In genomic region chr10:87309601-87310062, GRCm38 (mm10) we compare ENCODE assay signal across 19 mouse cellular contexts.
DNase-seq lines count a peak whose midpoint lies in the region; ATAC-seq and TF ChIP-seq lines count a peak whose summit lies in the region.
"Had no signal": no experiment of that assay in that cellular context is flagged by ENCODE, and none has a peak within 500 bp of the region (broad histone marks: within the 10 kb centered on the region; RNA-seq: fewer than 3 reads in every experiment).

No protein-coding gene starts in this region.

- H3K27me3 ChIP-seq in heart, embryonic 11.5 days (ENCODE audit: control insufficient read depth, insufficient read depth, low read length) = no peaks in the 10 kb centered on the region
- H3K27me3 ChIP-seq in hindbrain, embryonic 11.5 days (ENCODE audit: control insufficient read depth, insufficient read depth, low read length) = no peaks in the 10 kb centered on the region
- H3K27me3 ChIP-seq in midbrain, embryonic 11.5 days (ENCODE audit: control insufficient read depth, insufficient read depth, low read length) = no peaks in the 10 kb centered on the region
- H3K27me3 ChIP-seq in heart, embryonic 12.5 days (replicated peaks) = no peaks in the 10 kb centered on the region
- H3K27me3 ChIP-seq in thymus, adult 2 months (ENCODE audit: control insufficient read depth, insufficient read depth, low read length) = no peaks in the 10 kb centered on the region
- H3K27me3 ChIP-seq: CH12.LX; liver, embryonic 12.5 days; lung, embryonic 15.5 days had no signal

- H3K4me3 ChIP-seq in heart, embryonic 11.5 days (ENCODE audit: low read depth, low read length) = no peak overlapping the region
- H3K4me3 ChIP-seq in hindbrain, embryonic 11.5 days (ENCODE audit: low read depth, low read length) = no peak overlapping the region
- H3K4me3 ChIP-seq in midbrain, embryonic 11.5 days (ENCODE audit: low read depth, low read length) = no peak overlapping the region
- H3K4me3 ChIP-seq in heart, embryonic 12.5 days = no peak overlapping the region
- H3K4me3 ChIP-seq in thymus, adult 2 months (ENCODE audit: control insufficient read depth, insufficient read depth, low read length) = no peak overlapping the region
- H3K4me3 ChIP-seq: erythroblast, embryonic 14.5 days; liver, embryonic 12.5 days; lung, embryonic 15.5 days; myocyte had no signal

- ATAC-seq in heart, embryonic 11.5 days (replicated peaks; ENCODE audit: insufficient number of reproducible peaks, low FRiP score, low TSS enrichment) = no peak
- ATAC-seq in hindbrain, embryonic 11.5 days (ENCODE audit: low FRiP score) = peak; percentile 76; the same call in 1 of the 2 replicates
- peak; percentile 78 for ATAC-seq in midbrain, embryonic 11.5 days (ENCODE audit: low FRiP score)
- ATAC-seq in heart, embryonic 12.5 days (ENCODE audit: insufficient number of reproducible peaks, low FRiP score) = no peak
- ATAC-seq: liver, embryonic 12.5 days had no signal

- H3K4me1 ChIP-seq in heart, embryonic 11.5 days (ENCODE audit: control insufficient read depth, insufficient read depth, low read length) = no peaks in the 10 kb centered on the region
- no peaks in the 10 kb centered on the region for H3K4me1 ChIP-seq in hindbrain, embryonic 11.5 days (replicated peaks; ENCODE audit: control insufficient read depth, insufficient read depth, low read length)
- H3K4me1 ChIP-seq in midbrain, embryonic 11.5 days (ENCODE audit: control insufficient read depth, insufficient read depth, low read length) = peaks cover 9% of the 10 kb centered on the region; the same call in 1 of the 2 replicates
- no peaks in the 10 kb centered on the region for H3K4me1 ChIP-seq in heart, embryonic 12.5 days (replicated peaks)
- H3K4me1 ChIP-seq in thymus, adult 2 months (replicated peaks; ENCODE audit: control insufficient read depth, insufficient read depth, low read length) = no peaks in the 10 kb centered on the region
- H3K4me1 ChIP-seq: liver, embryonic 12.5 days; lung, embryonic 15.5 days had no signal

- no peaks in the 10 kb centered on the region for H3K36me3 ChIP-seq in heart, embryonic 11.5 days (ENCODE audit: control insufficient read depth, insufficient read depth, low read length)
- no peaks in the 10 kb centered on the region for H3K36me3 ChIP-seq in hindbrain, embryonic 11.5 days (ENCODE audit: control insufficient read depth, insufficient read depth, low read length)
- H3K36me3 ChIP-seq in midbrain, embryonic 11.5 days (ENCODE audit: control insufficient read depth, insufficient read depth, low read length) = no peaks in the 10 kb centered on the region
- no peaks in the 10 kb centered on the region for H3K36me3 ChIP-seq in heart, embryonic 12.5 days
- no peaks in the 10 kb centered on the region for H3K36me3 ChIP-seq in thymus, adult 2 months (ENCODE audit: control insufficient read depth, insufficient read depth, low read length)
- H3K36me3 ChIP-seq: liver, embryonic 12.5 days; lung, embryonic 15.5 days had no signal

- WGBS in heart, embryonic 11.5 days (ENCODE audit: insufficient replicate concordance) = 71% methylated on average over 10 of the region's 10 CpGs
- 26% methylated on average over 10 of the region's 10 CpGs for WGBS in hindbrain, embryonic 11.5 days
- 16% methylated on average over 10 of the region's 10 CpGs for WGBS in midbrain, embryonic 11.5 days
- 79% methylated on average over 10 of the region's 10 CpGs for WGBS in heart, embryonic 12.5 days
- 88% methylated on average over 10 of the region's 10 CpGs for WGBS in thymus, adult 2 months

- TF ChIP-seq CTCF in thymus, adult 2 months (IDR thresholded peaks at IDR 0.05; ENCODE audit: borderline replicate concordance, control insufficient read depth, extremely low read depth, insufficient read depth, low read length, poor library complexity) = no peak

- H3K4me2 ChIP-seq in heart, embryonic 11.5 days = no peak overlapping the region
- H3K4me2 ChIP-seq in hindbrain, embryonic 11.5 days (replicated peaks; ENCODE audit: low read depth, low read length) = no peak overlapping the region
- peak overlapping the region; percentile 3 for H3K4me2 ChIP-seq in midbrain, embryonic 11.5 days
- no peak overlapping the region for H3K4me2 ChIP-seq in heart, embryonic 12.5 days
- H3K4me2 ChIP-seq: liver, embryonic 12.5 days; lung, embryonic 15.5 days had no signal

- no peak overlapping the region for H3K27ac ChIP-seq in heart, embryonic 11.5 days (ENCODE audit: low read depth, low read length)
- 0 out of 2 replicates have a peak overlapping the region, but pooled peaks have one; percentile 12 for H3K27ac ChIP-seq in hindbrain, embryonic 11.5 days (ENCODE audit: low read depth, low read length)
- H3K27ac ChIP-seq in midbrain, embryonic 11.5 days (ENCODE audit: low read depth, low read length) = peak overlapping the region; percentile 25
- H3K27ac ChIP-seq in heart, embryonic 12.5 days (ENCODE audit: poor library complexity, severe bottlenecking) = no peak overlapping the region
- H3K27ac ChIP-seq in thymus, adult 2 months (ENCODE audit: control insufficient read depth, insufficient read depth, low read length) = no peak overlapping the region
- H3K27ac ChIP-seq: liver, embryonic 12.5 days; lung, embryonic 15.5 days; macrophage had no signal

- no peak overlapping the region for H3K9ac ChIP-seq in heart, embryonic 11.5 days (ENCODE audit: low read depth, low read length)
- H3K9ac ChIP-seq in hindbrain, embryonic 11.5 days (ENCODE audit: low read depth, low read length) = no peak overlapping the region
- H3K9ac ChIP-seq in midbrain, embryonic 11.5 days (ENCODE audit: low read length) = peak overlapping the region; percentile 32; the same call in 1 of the 2 replicates
- no peak overlapping the region for H3K9ac ChIP-seq in heart, embryonic 12.5 days
- H3K9ac ChIP-seq: liver, embryonic 12.5 days; lung, embryonic 15.5 days had no signal

- DNase-seq in heart, adult 11 months = peak; percentile 69
- DNase-seq in hindbrain, embryonic 11.5 days (ENCODE audit: low spot score) = peak; percentile 30
- DNase-seq in midbrain, embryonic 11.5 days (ENCODE audit: low spot score, missing footprints) = peak; percentile 92
- DNase-seq in retina, embryonic 14.5 days (ENCODE audit: low spot score) = peak; percentile 41
- no peak for DNase-seq in thymus, adult 2 months
- no peak for DNase-seq in right cerebral cortex, postnatal 14 days
- DNase-seq: adrenal gland, adult 2 months; cerebellum, adult 11 months; cerebellum, postnatal 36 days; kidney, adult 2 months; kidney, postnatal 14 days had no signal

- H3K9me3 ChIP-seq in heart, embryonic 11.5 days (replicated peaks; ENCODE audit: control insufficient read depth, low read length) = peaks cover 5% of the 10 kb centered on the region; the same call in 1 of the 2 replicates
- H3K9me3 ChIP-seq in hindbrain, embryonic 11.5 days (ENCODE audit: control insufficient read depth, low read length) = peaks cover 6% of the 10 kb centered on the region; the same call in 1 of the 2 replicates
- H3K9me3 ChIP-seq in midbrain, embryonic 11.5 days (ENCODE audit: control insufficient read depth, low read length) = peaks cover 10% of the 10 kb centered on the region; the same call in 1 of the 2 replicates
- H3K9me3 ChIP-seq in heart, embryonic 12.5 days (replicated peaks) = peaks cover 9% of the 10 kb centered on the region
- H3K9me3 ChIP-seq: lung, embryonic 15.5 days had no signal

- TF ChIP-seq POLR2A in thymus, adult 2 months (IDR thresholded peaks at IDR 0.05; ENCODE audit: control insufficient read depth, extremely low read depth, insufficient read depth, low read length, poor library complexity) = no peak

Comparison
In these comparisons a context has a peak if more than half of its experiments do, and no peak if none do; other contexts are left out.
1. DNase-seq: peak in heart, adult 11 months (single experiment), hindbrain, embryonic 11.5 days (single experiment), midbrain, embryonic 11.5 days (single experiment) and retina, embryonic 14.5 days (single experiment); none in thymus, adult 2 months (single experiment) and right cerebral cortex, postnatal 14 days (single experiment).
2. ATAC-seq: peak in hindbrain, embryonic 11.5 days (single experiment) and midbrain, embryonic 11.5 days (single experiment); none in heart, embryonic 11.5 days (single experiment) and heart, embryonic 12.5 days (single experiment).
3. H3K27ac ChIP-seq: peak in hindbrain, embryonic 11.5 days (single experiment) and midbrain, embryonic 11.5 days (single experiment); none in heart, embryonic 11.5 days (single experiment), heart, embryonic 12.5 days (single experiment) and thymus, adult 2 months (single experiment).